Mouse (Mus musculus) stomach, postnatal 0 days (tissue): ENCODE measurements around the gene Draxin.

Experiments
- CTCF ChIP-seq: IDR thresholded peaks from 2 replicates; pipeline ENCODE4 v1.5.1; 2016; ENCODE audit warnings: antibody characterized with exemption, low read depth, mild to moderate bottlenecking, moderate library complexity
- EP300 ChIP-seq: optimal IDR thresholded peaks from 2 replicates; pipeline ENCODE3; 2016; ENCODE audit warnings: antibody characterized with exemption

DNA sequence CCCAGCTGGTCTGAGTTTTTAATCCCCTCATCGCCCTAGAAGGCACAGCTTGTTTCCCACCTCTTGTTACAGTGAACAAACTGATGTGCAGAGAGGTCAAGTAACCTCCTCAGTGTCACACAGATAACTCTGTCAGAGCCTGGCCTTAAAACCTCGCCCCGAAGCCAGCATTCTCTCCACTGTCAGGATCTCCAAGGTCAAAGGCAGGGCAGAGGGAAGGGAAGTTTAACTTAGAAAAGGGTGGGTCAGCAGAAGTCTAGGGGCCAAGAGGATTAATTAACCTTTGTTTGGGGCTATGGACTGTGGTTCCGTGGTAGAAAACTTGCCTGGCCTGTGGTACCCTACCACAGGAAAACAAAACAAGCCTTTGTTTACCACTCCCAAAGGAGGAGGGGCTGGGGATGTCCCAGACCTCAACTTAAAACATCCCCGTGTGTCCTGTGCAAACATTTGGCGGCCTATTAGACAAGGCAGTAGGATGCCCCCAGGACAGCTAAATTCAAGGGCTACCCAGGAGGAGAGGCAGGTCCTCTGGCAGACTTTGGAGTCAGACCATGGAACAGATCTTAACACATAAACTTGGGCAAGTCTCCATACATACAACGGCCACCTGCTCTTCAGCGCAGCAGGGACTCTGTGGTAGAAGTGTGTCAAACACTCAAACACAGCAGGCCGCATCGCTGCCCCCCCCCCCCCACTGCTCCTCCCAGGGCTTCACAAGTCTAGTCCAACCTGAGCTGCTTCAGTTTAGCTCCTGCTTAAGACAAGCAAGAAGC, 45.2 kb downstream of the Draxin start:
- no peak for TF ChIP-seq CTCF
- no peak for TF ChIP-seq EP300
